Comparison of ENCODE assay signal across 8 mouse cellular contexts in genomic region chr6:147091136-147092120, GRCm38 (mm10). TPM values are rescaled to one million over a fixed set of nuclear protein-coding genes. Genes with fewer than 3 reads are reported as not detected.
DNase-seq lines count a peak whose midpoint lies in the region; ATAC-seq and TF ChIP-seq lines count a peak whose summit lies in the region.

Klhl42 (plus strand) TSS chr6:147091379.

- under 1% methylated on average over 99 of the region's 99 CpGs for WGBS in embryonic facial prominence, embryonic 10.5 days
- under 1% methylated on average over 99 of the region's 99 CpGs for WGBS in heart, adult 2 months
- WGBS in limb, embryonic 12.5 days: under 1% methylated on average over 99 of the region's 99 CpGs
- under 1% methylated on average over 99 of the region's 99 CpGs for WGBS in midbrain, embryonic 14.5 days

- peak within 1 kb of the TSS; percentile 91 for H3K27ac ChIP-seq in embryonic facial prominence, embryonic 10.5 days (replicated peaks)
- H3K27ac ChIP-seq in heart, adult 2 months: peak within 1 kb of the TSS; percentile 84
- peak within 1 kb of the TSS; percentile 89 for H3K27ac ChIP-seq in limb, embryonic 12.5 days
- H3K27ac ChIP-seq in midbrain, embryonic 14.5 days (replicated peaks; ENCODE audit: low read depth, low read length): peak within 1 kb of the TSS; percentile 91

- H3K4me2 ChIP-seq in limb, embryonic 12.5 days: peak within 1 kb of the TSS; percentile 100
- peak within 1 kb of the TSS; percentile 91 for H3K4me2 ChIP-seq in midbrain, embryonic 14.5 days (ENCODE audit: low read length)

- H3K9ac ChIP-seq in heart, adult 2 months (ENCODE audit: low read depth, low read length): peak within 1 kb of the TSS; percentile 97
- peak within 1 kb of the TSS; percentile 88 for H3K9ac ChIP-seq in limb, embryonic 12.5 days (replicated peaks)
- peak within 1 kb of the TSS; percentile 93 for H3K9ac ChIP-seq in midbrain, embryonic 14.5 days (replicated peaks; ENCODE audit: low read length)

- no peaks in the 10 kb centered on the region for H3K9me3 ChIP-seq in embryonic facial prominence, embryonic 10.5 days
- H3K9me3 ChIP-seq in limb, embryonic 12.5 days: no peaks in the 10 kb centered on the region
- no peaks in the 10 kb centered on the region for H3K9me3 ChIP-seq in midbrain, embryonic 14.5 days (ENCODE audit: control insufficient read depth, low read length)

- intact Hi-C loops in heart, adult 2 months (cut with DNase I): loop anchor here (2.0 kb wide), 1 partner anchor 49 kb away; the partner anchor contains the start of gene Mrps35

- peak; percentile 78 for ATAC-seq in limb, embryonic 12.5 days (ENCODE audit: insufficient number of reproducible peaks, insufficient read depth, low FRiP score, low TSS enrichment, low read depth)
- ATAC-seq in midbrain, embryonic 14.5 days (ENCODE audit: low FRiP score, low TSS enrichment): peak; percentile 89

- peaks cover 61% of the 10 kb centered on the region for H3K4me1 ChIP-seq in embryonic facial prominence, embryonic 10.5 days
- H3K4me1 ChIP-seq in heart, adult 2 months (ENCODE audit: control insufficient read depth, insufficient read depth, low read length): peaks cover 4% of the 10 kb centered on the region
- peaks cover 36% of the 10 kb centered on the region for H3K4me1 ChIP-seq in limb, embryonic 12.5 days (replicated peaks)
- peaks cover 28% of the 10 kb centered on the region; the same call in 1 of the 2 replicates for H3K4me1 ChIP-seq in midbrain, embryonic 14.5 days (ENCODE audit: control insufficient read depth, insufficient read depth, low read length)

- 0 out of 2 replicates have a peak, but pooled peaks have one; percentile 8 for TF ChIP-seq EP300 in heart, adult 2 months (IDR thresholded peaks at IDR 0.05; ENCODE audit: insufficient read depth, low read depth, low read length)

- no peak for TF ChIP-seq CTCF in heart, adult 2 months (IDR thresholded peaks at IDR 0.05)

- DNase-seq in urinary bladder, adult 18-20 months (ENCODE audit: low spot score in 2 of 2): peak; percentile 62 to 80
- no peak for DNase-seq in urinary bladder, postnatal 10 days (ENCODE audit: low spot score)
- DNase-seq in embryonic facial prominence, embryonic 10.5 days (ENCODE audit: low spot score): peak; percentile 82
- DNase-seq in heart, adult 2 months: peak; percentile 89 to 90
- peak; percentile 60 to 71 for DNase-seq in kidney, adult 8-10 months
- peak; percentile 86 for DNase-seq in midbrain, embryonic 14.5 days
- peak; percentile 73 to 81 for DNase-seq in spleen, adult 18-20 months

- peaks cover 2% of the 10 kb centered on the region for H3K79me2 ChIP-seq in heart, adult 2 months (replicated peaks; ENCODE audit: control insufficient read depth, insufficient read depth, low read length)

- peaks cover 21% of the 10 kb centered on the region for H3K27me3 ChIP-seq in embryonic facial prominence, embryonic 10.5 days (replicated peaks; ENCODE audit: low read depth, poor library complexity, severe bottlenecking)
- H3K27me3 ChIP-seq in heart, adult 2 months (ENCODE audit: control insufficient read depth, insufficient read depth, low read length): no peaks in the 10 kb centered on the region; the same call in 1 of the 2 replicates
- peaks cover 7% of the 10 kb centered on the region; the same call in 1 of the 2 replicates for H3K27me3 ChIP-seq in limb, embryonic 12.5 days
- no peaks in the 10 kb centered on the region for H3K27me3 ChIP-seq in midbrain, embryonic 14.5 days (ENCODE audit: control insufficient read depth, insufficient read depth, low read length)

- peak within 1 kb of the TSS; percentile 67 for H3K4me3 ChIP-seq in embryonic facial prominence, embryonic 10.5 days
- peak within 1 kb of the TSS; percentile 96 for H3K4me3 ChIP-seq in heart, adult 2 months
- peak within 1 kb of the TSS; percentile 82 for H3K4me3 ChIP-seq in limb, embryonic 12.5 days (replicated peaks)
- peak within 1 kb of the TSS; percentile 80 for H3K4me3 ChIP-seq in midbrain, embryonic 14.5 days (replicated peaks; ENCODE audit: low read depth, low read length)

- H3K36me3 ChIP-seq in embryonic facial prominence, embryonic 10.5 days (replicated peaks): peaks cover 25% of the 10 kb centered on the region
- H3K36me3 ChIP-seq in heart, adult 2 months (ENCODE audit: control insufficient read depth, insufficient read depth, low read length): peaks cover 6% of the 10 kb centered on the region; the same call in 1 of the 2 replicates
- H3K36me3 ChIP-seq in limb, embryonic 12.5 days: peaks cover 15% of the 10 kb centered on the region; the same call in 1 of the 2 replicates
- H3K36me3 ChIP-seq in midbrain, embryonic 14.5 days (ENCODE audit: control insufficient read depth, insufficient read depth, low read length): peaks cover 5% of the 10 kb centered on the region; the same call in 1 of the 2 replicates

- TF ChIP-seq POLR2A in heart, adult 2 months (IDR thresholded peaks at IDR 0.05; ENCODE audit: insufficient read depth, low read depth, low read length): peak; percentile 91

RNA-seq across cellular contexts. Expression of gene Klhl42, which starts in this region (rescaled TPM):
- 6.5 and 6.8 TPM in 2 replicates for polyA plus RNA-seq in embryonic facial prominence, embryonic 10.5 days (2016; fragmentation: Nextera tagmentation; extraction: Ambion mirVana)
- 1 to 10 TPM; 4.7 to 5.8 TPM for total RNA-seq in heart, adult 2 months (2021)
- 4.0 and 5.1 TPM in 2 replicates for polyA plus RNA-seq in heart, adult 2 months (2012; rRNA removed)
- polyA plus RNA-seq in limb, embryonic 12.5 days (2016; fragmentation: Nextera tagmentation; extraction: Ambion mirVana): 9.3 and 9.6 TPM in 2 replicates
- 7.3 and 8.9 TPM in 2 replicates for polyA plus RNA-seq in midbrain, embryonic 14.5 days (2014; fragmentation: Nextera tagmentation; extraction: Ambion mirVana)
